Mouse (Mus musculus) lung, postnatal 0 days (tissue): ENCODE results near the gene Nrbf2. TPM values are rescaled to one million over a fixed set of nuclear protein-coding genes. Genes with fewer than 3 reads are reported as not detected.

Experiments used
- ATAC-seq: fragments of 200-750 bp; cut with Nextera tagmentation; 2 replicates; pipeline ENCODE4 v1.8.0; 2017; ENCODE audit warnings: moderate library complexity
- DNase-seq: peaks from one replicate; pipeline ENCODE4 v3.0.0-alpha.2; 2016; ENCODE audit warnings: low spot score
- H3K27ac ChIP-seq: fragments of 300-500 bp; sonication (generic); 2 replicates; pipeline ENCODE4 v1.5.1; 2014; ENCODE audit warnings: antibody characterized with exemption, mild to moderate bottlenecking, low read length, mixed read lengths
- H3K27me3 ChIP-seq: fragments of 300-500 bp; sonication (generic); replicated peaks from 2 replicates; pipeline ENCODE4 v1.6.1; 2014; ENCODE audit warnings: low read length, mixed read lengths; ENCODE audit not compliant: insufficient read depth
- H3K36me3 ChIP-seq: fragments of 300-500 bp; sonication (generic); 2 replicates; pipeline ENCODE4 v1.6.1; 2014; ENCODE audit warnings: low read length, mixed read lengths; ENCODE audit not compliant: insufficient read depth
- H3K4me1 ChIP-seq: fragments of 300-500 bp; sonication (generic); 2 replicates; pipeline ENCODE4 v1.6.1; 2014; ENCODE audit warnings: antibody characterized with exemption, low read depth, low read length, mixed read lengths; ENCODE audit not compliant: insufficient read depth
- H3K4me2 ChIP-seq: fragments of 300-500 bp; sonication (generic); replicated peaks from 2 replicates; pipeline ENCODE4 v1.6.1; 2014; ENCODE audit warnings: low read depth, mild to moderate bottlenecking, low read length, moderate library complexity, mixed read lengths
- H3K4me3 ChIP-seq: fragments of 300-500 bp; sonication (generic); 2 replicates; pipeline ENCODE4 v1.5.1; 2014; ENCODE audit warnings: low read depth, low read length
- H3K9ac ChIP-seq: fragments of 300-500 bp; sonication (generic); replicated peaks from 2 replicates; pipeline ENCODE4 v1.6.1; 2014; ENCODE audit warnings: low read depth, mild to moderate bottlenecking
- H3K9me3 ChIP-seq: fragments of 300-500 bp; sonication (generic); 2 replicates; pipeline ENCODE4 v1.6.1; 2016; ENCODE audit warnings: low read length, mixed read lengths
- CTCF ChIP-seq: IDR thresholded peaks from 2 replicates; pipeline ENCODE4 v1.5.1; 2016; ENCODE audit warnings: antibody characterized with exemption, mild to moderate bottlenecking
- EP300 ChIP-seq: IDR thresholded peaks from 2 replicates; pipeline ENCODE4 v1.6.1; 2016; ENCODE audit warnings: antibody characterized with exemption, mild to moderate bottlenecking, control low read depth
- WGBS: fragments of 180-500 bp; shearing (Covaris S2); extraction: QIAGEN DNeasy Blood & Tissue Kit; methylation state at CpG from one replicate; pipeline ENCODE4 v1.1.7; 2014; 5-methylcytosine and 5-hydroxymethylcytosine counted together
- polyA plus RNA-seq: library from polyadenylated mRNA; unstranded; fragments of >200 nt; fragmentation: Nextera tagmentation; extraction: Ambion mirVana; gene quantifications from 2 replicates; pipeline ENCODE4 v1.2.1, GENCODE M21; 2015

Nrbf2 gene
- polyA plus RNA-seq, 1 experiment from 2014 or later = 40.6 TPM

- Histone ChIP-seq H3K36me3 (no peaks in the 10 kb centered on the region), H3K4me2 (no peak overlapping the region), H3K9me3 (no peaks in the 10 kb centered on the region), H3K4me1 (no peaks in the 10 kb centered on the region), H3K27ac (no peak overlapping the region), H3K27me3 (no peaks in the 10 kb centered on the region), H3K9ac (no peak overlapping the region), H3K4me3 (no peak overlapping the region)
- 68% methylated on average over 7 of the region's 7 CpGs for WGBS
- DNase-seq (no peak), ATAC-seq (no peak)
- no peak for TF ChIP-seq CTCF
- TF ChIP-seq EP300 = no peak
Observed at GRCm38 (mm10) chr10:67309483-67310138, 24.5 kb upstream of the Nrbf2 start.

GRCm38 (mm10) chr10:67302340-67302739, 17.2 kb upstream of the Nrbf2 start:
- no peak for ATAC-seq

GRCm38 (mm10) chr10:67301046-67301445, 15.9 kb upstream of the Nrbf2 start:
- H3K4me3 ChIP-seq = no peak overlapping the region
- 85% methylated on average over 6 of the region's 6 CpGs for WGBS
- H3K4me2 ChIP-seq = no peak overlapping the region
- DNase-seq (no peak), ATAC-seq (no peak)
- H3K36me3 ChIP-seq = no peaks in the 10 kb centered on the region
- H3K27ac ChIP-seq = no peak overlapping the region
- no peak for TF ChIP-seq CTCF
- no peak for TF ChIP-seq EP300
- no peaks in the 10 kb centered on the region for H3K9me3 ChIP-seq
- H3K4me1 ChIP-seq = no peaks in the 10 kb centered on the region
- no peak overlapping the region for H3K9ac ChIP-seq
- no peaks in the 10 kb centered on the region for H3K27me3 ChIP-seq

More at GRCm38 (mm10) chr10:67302340-67302739, 17.2 kb upstream of the Nrbf2 start:
- 26% methylated on average over 2 of the region's 2 CpGs for WGBS
- Histone ChIP-seq H3K4me1 (no peaks in the 10 kb centered on the region), H3K36me3 (no peaks in the 10 kb centered on the region), H3K9me3 (no peaks in the 10 kb centered on the region), H3K27me3 (no peaks in the 10 kb centered on the region), H3K9ac (no peak overlapping the region), H3K4me2 (no peak overlapping the region), H3K4me3 (no peak overlapping the region), H3K27ac (no peak overlapping the region)
- TF ChIP-seq CTCF (no peak), EP300 (no peak)
- no peak for DNase-seq

GRCm38 (mm10) chr10:67299285-67299684, 14.2 kb upstream of the Nrbf2 start:
- ATAC-seq = no peak
- H3K4me1 ChIP-seq = no peaks in the 10 kb centered on the region
- no peaks in the 10 kb centered on the region for H3K9me3 ChIP-seq
- no peaks in the 10 kb centered on the region for H3K27me3 ChIP-seq
- H3K9ac ChIP-seq = no peak overlapping the region
- TF ChIP-seq CTCF = no peak
- no peak for TF ChIP-seq EP300
- H3K4me3 ChIP-seq = no peak overlapping the region
- no peak overlapping the region for H3K27ac ChIP-seq
- H3K4me2 ChIP-seq = no peak overlapping the region
- no peak for DNase-seq
- no peaks in the 10 kb centered on the region for H3K36me3 ChIP-seq
- WGBS = 56% methylated on average over 4 of the region's 4 CpGs

GRCm38 (mm10) chr10:67298856-67299255, 13.8 kb upstream of the Nrbf2 start:
- no peak overlapping the region for H3K4me2 ChIP-seq
- TF ChIP-seq CTCF (no peak), EP300 (no peak)
- H3K9me3 ChIP-seq = no peaks in the 10 kb centered on the region
- no peak for DNase-seq
- H3K27ac ChIP-seq = no peak overlapping the region
- no peak overlapping the region for H3K4me3 ChIP-seq
- H3K27me3 ChIP-seq = no peaks in the 10 kb centered on the region
- H3K9ac ChIP-seq = no peak overlapping the region
- no peaks in the 10 kb centered on the region for H3K36me3 ChIP-seq
- H3K4me1 ChIP-seq = no peaks in the 10 kb centered on the region
- ATAC-seq = no peak
- 52% methylated on average over 5 of the region's 5 CpGs for WGBS

- H3K4me3 ChIP-seq = no peak overlapping the region
- H3K4me2 ChIP-seq = no peak overlapping the region
- TF ChIP-seq EP300 (no peak), CTCF (no peak)
- H3K36me3 ChIP-seq = no peaks in the 10 kb centered on the region
- H3K27me3 ChIP-seq = no peaks in the 10 kb centered on the region
- no peak overlapping the region for H3K9ac ChIP-seq
- H3K27ac ChIP-seq = no peak overlapping the region
- H3K4me1 ChIP-seq = no peaks in the 10 kb centered on the region
- no peaks in the 10 kb centered on the region for H3K9me3 ChIP-seq
- 86% methylated on average over 17 of the region's 17 CpGs for WGBS
- DNase-seq (no peak), ATAC-seq (no peak)
Observed at GRCm38 (mm10) chr10:67297175-67297855, 12.2 kb upstream of the Nrbf2 start.
